Mouse (Mus musculus) kidney, embryonic 14.5 days (tissue): ENCODE results near the gene Arsb. TPM values are rescaled to one million over a fixed set of nuclear protein-coding genes. Genes with fewer than 3 reads are reported as not detected.

Experiments
- ATAC-seq: fragments of 200-750 bp; cut with Nextera tagmentation; 2 replicates; pipeline ENCODE4 v1.8.0; 2017; ENCODE audit warnings: moderate number of reproducible peaks, mild to moderate bottlenecking, moderate TSS enrichment, moderate library complexity; ENCODE audit not compliant: low FRiP score, low TSS enrichment
- H3K27ac ChIP-seq: fragments of 300-500 bp; sonication (generic); 2 replicates; pipeline ENCODE4 v1.5.1; 2014; ENCODE audit warnings: low read depth, mild to moderate bottlenecking, low read length, moderate library complexity, mixed read lengths
- H3K27me3 ChIP-seq: fragments of 300-500 bp; sonication (generic); 2 replicates; pipeline ENCODE4 v1.6.1; 2014; ENCODE audit warnings: mild to moderate bottlenecking, low read length; ENCODE audit not compliant: control insufficient read depth, insufficient read depth
- H3K36me3 ChIP-seq: fragments of 300-500 bp; sonication (generic); 2 replicates; pipeline ENCODE4 v1.6.1; 2014; ENCODE audit warnings: low read length, mixed read lengths; ENCODE audit not compliant: control insufficient read depth, insufficient read depth
- H3K4me1 ChIP-seq: fragments of 300-500 bp; sonication (generic); 2 replicates; pipeline ENCODE4 v1.6.1; 2014; ENCODE audit warnings: low read length, mixed read lengths; ENCODE audit not compliant: control insufficient read depth, insufficient read depth
- H3K4me2 ChIP-seq: fragments of 300-500 bp; sonication (generic); replicated peaks from 2 replicates; pipeline ENCODE4 v1.6.1; 2014; ENCODE audit warnings: low read depth, mild to moderate bottlenecking, low read length
- H3K4me3 ChIP-seq: fragments of 300-500 bp; sonication (generic); 2 replicates; pipeline ENCODE4 v1.5.1; 2014; ENCODE audit warnings: mild to moderate bottlenecking, low read length
- H3K9ac ChIP-seq: fragments of 300-500 bp; sonication (generic); 2 replicates; pipeline ENCODE4 v1.6.1; 2014; ENCODE audit warnings: low read depth, mild to moderate bottlenecking, low read length, moderate library complexity
- H3K9me3 ChIP-seq: fragments of 300-500 bp; sonication (generic); 2 replicates; pipeline ENCODE4 v1.6.1; 2016; ENCODE audit warnings: low read length; ENCODE audit not compliant: control insufficient read depth
- WGBS: fragments of 180-500 bp; shearing (Covaris S2); extraction: QIAGEN DNeasy Blood & Tissue Kit; methylation state at CpG from one replicate; pipeline ENCODE4 v1.1.7; 2014; 5-methylcytosine and 5-hydroxymethylcytosine counted together
- polyA plus RNA-seq: library from polyadenylated mRNA; unstranded; fragments of >200 nt; fragmentation: Nextera tagmentation; extraction: Ambion mirVana; gene quantifications from 2 replicates; pipeline ENCODE4 v1.2.1, GENCODE M21; 2014

Gene Arsb
- polyA plus RNA-seq, 1 experiment from 2014 or later: 17.7 TPM

GRCm38 (mm10) chr13:93861211-93861610, 89.8 kb downstream of the Arsb start:
- H3K27ac ChIP-seq: no peak overlapping the region

GRCm38 (mm10) chr13:93864066-93864740, 92.8 kb downstream of the Arsb start:
- WGBS: 62% methylated on average over 8 of the region's 8 CpGs
- ATAC-seq: no peak
- no peaks in the 10 kb centered on the region for H3K4me1 ChIP-seq
- H3K27ac ChIP-seq: no peak overlapping the region
- H3K36me3 ChIP-seq: no peaks in the 10 kb centered on the region
- H3K27me3 ChIP-seq: no peaks in the 10 kb centered on the region
- no peak overlapping the region for H3K4me3 ChIP-seq
- H3K9ac ChIP-seq: no peak overlapping the region
- no peak overlapping the region for H3K4me2 ChIP-seq
- peaks cover 4% of the 10 kb centered on the region for H3K9me3 ChIP-seq

More at GRCm38 (mm10) chr13:93861211-93861610, 89.8 kb downstream of the Arsb start:
- Histone ChIP-seq H3K4me3 (no peak overlapping the region), H3K9ac (no peak overlapping the region), H3K27me3 (no peaks in the 10 kb centered on the region), H3K36me3 (no peaks in the 10 kb centered on the region), H3K4me1 (no peaks in the 10 kb centered on the region), H3K9me3 (no peaks in the 10 kb centered on the region), H3K4me2 (no peak overlapping the region)
- 84% methylated on average over 2 of the region's 2 CpGs for WGBS
- no peak for ATAC-seq

- Histone ChIP-seq H3K4me2 (no peak overlapping the region), H3K36me3 (no peaks in the 10 kb centered on the region), H3K27me3 (no peaks in the 10 kb centered on the region), H3K9ac (no peak overlapping the region), H3K4me3 (no peak overlapping the region), H3K27ac (no peak overlapping the region), H3K4me1 (no peaks in the 10 kb centered on the region), H3K9me3 (peaks cover 4% of the 10 kb centered on the region)
- no peak for ATAC-seq
- 83% methylated on average over 5 of the region's 5 CpGs for WGBS
Measured at GRCm38 (mm10) chr13:93866638-93867037, 95.2 kb downstream of the Arsb start.

GRCm38 (mm10) chr13:93871681-93872080, 100.3 kb downstream of the Arsb start:
- Histone ChIP-seq H3K27me3 (no peaks in the 10 kb centered on the region), H3K9ac (no peak overlapping the region), H3K4me2 (no peak overlapping the region), H3K36me3 (no peaks in the 10 kb centered on the region), H3K4me3 (no peak overlapping the region), H3K4me1 (no peaks in the 10 kb centered on the region), H3K27ac (no peak overlapping the region), H3K9me3 (peaks cover 4% of the 10 kb centered on the region)
- ATAC-seq: no peak
- 73% methylated on average over 10 of the region's 10 CpGs for WGBS

GRCm38 (mm10) chr13:93872591-93872990, 101.2 kb downstream of the Arsb start:
- Histone ChIP-seq H3K9ac (no peak overlapping the region), H3K27me3 (no peaks in the 10 kb centered on the region), H3K9me3 (peaks cover 4% of the 10 kb centered on the region), H3K4me2 (no peak overlapping the region), H3K36me3 (no peaks in the 10 kb centered on the region), H3K27ac (no peak overlapping the region), H3K4me1 (no peaks in the 10 kb centered on the region), H3K4me3 (no peak overlapping the region)
- 92% methylated on average over 6 of the region's 6 CpGs for WGBS
- ATAC-seq: no peak

- ATAC-seq: no peak
- Histone ChIP-seq H3K27ac (no peak overlapping the region), H3K9me3 (no peaks in the 10 kb centered on the region), H3K27me3 (no peaks in the 10 kb centered on the region), H3K4me1 (no peaks in the 10 kb centered on the region), H3K9ac (no peak overlapping the region), H3K4me2 (no peak overlapping the region), H3K4me3 (no peak overlapping the region), H3K36me3 (no peaks in the 10 kb centered on the region)
- WGBS: 91% methylated on average over 2 of the region's 2 CpGs
Measured at GRCm38 (mm10) chr13:93877924-93878323, 106.5 kb downstream of the Arsb start.

GRCm38 (mm10) chr13:93879426-93879825, 108.0 kb downstream of the Arsb start:
- Histone ChIP-seq H3K36me3 (no peaks in the 10 kb centered on the region), H3K4me1 (no peaks in the 10 kb centered on the region), H3K4me2 (no peak overlapping the region), H3K4me3 (no peak overlapping the region), H3K27ac (no peak overlapping the region), H3K9ac (no peak overlapping the region), H3K9me3 (no peaks in the 10 kb centered on the region), H3K27me3 (no peaks in the 10 kb centered on the region)
- no peak for ATAC-seq
- WGBS: 90% methylated on average over 5 of the region's 5 CpGs

- WGBS: 58% methylated on average over 3 of the region's 3 CpGs
Measured at GRCm38 (mm10) chr13:93882132-93882531, 110.7 kb downstream of the Arsb start.

GRCm38 (mm10) chr13:93886999-93887398, 115.6 kb downstream of the Arsb start:
- Histone ChIP-seq H3K27me3 (no peaks in the 10 kb centered on the region), H3K4me1 (0 out of 2 replicates have a peak, but pooled peaks cover 4% of the 10 kb centered on the region), H3K27ac (no peak overlapping the region), H3K9me3 (no peaks in the 10 kb centered on the region), H3K9ac (no peak overlapping the region), H3K4me2 (no peak overlapping the region), H3K36me3 (no peaks in the 10 kb centered on the region), H3K4me3 (no peak overlapping the region)
- ATAC-seq: no peak
- 90% methylated on average over 5 of the region's 5 CpGs for WGBS

More at GRCm38 (mm10) chr13:93882132-93882531, 110.7 kb downstream of the Arsb start:
- Histone ChIP-seq H3K27ac (no peak overlapping the region), H3K36me3 (no peaks in the 10 kb centered on the region), H3K4me3 (no peak overlapping the region), H3K9ac (no peak overlapping the region), H3K4me2 (no peak overlapping the region), H3K4me1 (no peaks in the 10 kb centered on the region), H3K9me3 (no peaks in the 10 kb centered on the region), H3K27me3 (no peaks in the 10 kb centered on the region)
- ATAC-seq: no peak
